ENCODE assay signal across 26 mouse cellular contexts in genomic region chr13:82907689-82908088, GRCm38 (mm10).
"Had no signal": no experiment of that assay in that cellular context is flagged by ENCODE, and none has a peak within 500 bp of the region (broad histone marks: within the 10 kb centered on the region; RNA-seq: fewer than 3 reads in every experiment).

No protein-coding gene starts in this region.

- DNase-seq: forebrain, postnatal 0 days; gastrocnemius, postnatal 14 days; gastrocnemius, postnatal 36 days; heart, adult 11 months; heart, adult 2 months; heart, postnatal 14 days; heart, postnatal 36 days; kidney, adult 11 months; kidney, adult 2 months; kidney, adult 9 months; kidney, postnatal 14 days; kidney, postnatal 36 days; liver; liver, embryonic 13.5 days had no signal

- H3K27ac ChIP-seq: heart, adult 2 months; heart, embryonic 13.5 days; heart, embryonic 15.5 days; hindbrain, embryonic 13.5 days; hindbrain, embryonic 15.5 days; hindbrain, postnatal 0 days; kidney, embryonic 15.5 days; kidney, postnatal 0 days; layer of hippocampus, adult 2 months; limb, embryonic 10.5 days; limb, embryonic 12.5 days; liver, embryonic 13.5 days; liver, embryonic 15.5 days had no signal

- H3K4me3 ChIP-seq: heart, adult 2 months; heart, embryonic 13.5 days; heart, embryonic 15.5 days; hindbrain, embryonic 13.5 days; hindbrain, embryonic 15.5 days; kidney, embryonic 15.5 days; layer of hippocampus, adult 2 months; limb, embryonic 10.5 days; limb, embryonic 12.5 days; liver, embryonic 13.5 days; liver, embryonic 15.5 days had no signal

- ATAC-seq: forebrain, postnatal 0 days; hindbrain, postnatal 0 days; intestine, embryonic 16.5 days had no signal
